Mouse (Mus musculus) adrenal gland, adult (tissue): Measurements from ENCODE around the gene Mrps2.

Source experiments
- DNase-seq, 2 experiments: peaks; one replicate each; pipeline ENCODE4 v3.0.0; 2022 to 2023; ENCODE audit warnings: low spot score in 1 of 2; ENCODE audit not compliant: inconsistent age in 2 of 2

Gene Mrps2

DNA sequence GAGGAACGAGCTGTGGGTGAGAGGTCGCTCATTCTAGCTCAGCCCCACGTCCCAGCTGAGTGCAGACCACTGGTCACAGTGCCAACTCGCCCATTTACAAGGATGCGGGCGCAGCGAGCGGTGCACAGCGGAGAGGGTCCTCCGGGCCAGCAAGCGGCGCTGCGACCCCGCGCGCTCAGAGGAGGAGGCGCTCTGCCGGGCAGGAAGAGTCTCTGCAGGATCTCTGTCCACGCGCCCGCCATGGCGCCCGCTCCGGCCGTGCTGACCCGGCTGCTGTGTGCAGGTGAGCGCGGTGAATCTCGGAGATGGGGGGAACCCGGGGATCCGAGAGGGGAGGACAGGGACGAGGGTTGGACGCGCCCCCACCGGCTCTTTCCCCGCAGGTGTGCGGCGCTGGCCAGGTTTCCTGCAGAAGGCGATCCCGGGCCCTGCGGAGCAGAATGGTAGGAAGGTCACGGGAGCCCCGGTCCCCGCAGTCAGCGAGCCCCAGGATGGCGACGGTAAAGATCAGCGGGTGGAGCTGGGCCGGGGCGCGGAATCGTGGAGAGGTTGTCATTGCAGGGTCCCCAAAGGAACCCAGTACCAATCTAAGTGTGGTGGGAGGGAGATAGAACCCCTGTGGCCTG, at the start of gene Mrps2:
Gene Mrps2 (plus strand): TSS at position 207 of the 626 bp plus-strand sequence.
- peak; percentile 88 to 95 for DNase-seq

DNA sequence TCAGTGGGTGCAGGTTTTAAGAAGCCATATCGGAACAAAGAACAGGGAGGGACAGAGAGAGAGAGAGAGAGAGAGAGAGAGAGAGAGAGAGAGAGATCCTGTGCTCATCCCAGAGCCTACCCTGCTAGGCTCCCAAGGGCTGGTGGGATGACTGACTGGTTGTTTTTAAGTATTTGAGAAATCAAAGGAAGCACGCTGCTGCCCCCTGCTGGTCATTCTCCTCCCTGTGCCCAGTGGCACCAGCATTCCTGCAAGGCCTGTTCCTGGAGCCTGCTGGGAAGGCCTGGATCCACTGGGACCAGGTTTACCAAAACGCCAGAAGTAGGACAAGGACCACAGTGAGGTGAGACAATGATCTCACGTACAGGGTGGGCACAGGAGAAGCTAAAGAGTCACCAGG, 48.0 kb upstream of the Mrps2 start:
- DNase-seq, result peak; percentile 82 to 96

DNA sequence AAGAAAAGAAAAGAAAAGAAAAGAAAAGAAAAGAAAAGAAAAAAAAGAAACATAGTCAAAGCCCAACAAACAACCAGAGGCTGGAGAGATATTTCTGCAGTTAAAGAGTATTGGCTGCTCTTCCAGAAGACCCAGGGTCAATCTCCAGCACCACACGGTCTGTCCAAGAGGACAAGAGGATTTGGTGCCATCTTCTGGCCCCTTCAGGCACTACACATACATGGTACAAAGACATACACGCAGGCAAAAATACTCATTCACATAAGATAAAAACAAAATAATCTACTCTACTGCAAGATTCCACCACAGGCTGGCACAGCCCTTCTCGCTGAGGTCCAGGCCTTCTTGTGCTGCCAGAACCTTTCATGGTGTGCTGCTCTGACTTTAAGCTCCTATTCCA, 44.7 kb upstream of the Mrps2 start:
- DNase-seq, result peak; percentile 59 to 84

DNA sequence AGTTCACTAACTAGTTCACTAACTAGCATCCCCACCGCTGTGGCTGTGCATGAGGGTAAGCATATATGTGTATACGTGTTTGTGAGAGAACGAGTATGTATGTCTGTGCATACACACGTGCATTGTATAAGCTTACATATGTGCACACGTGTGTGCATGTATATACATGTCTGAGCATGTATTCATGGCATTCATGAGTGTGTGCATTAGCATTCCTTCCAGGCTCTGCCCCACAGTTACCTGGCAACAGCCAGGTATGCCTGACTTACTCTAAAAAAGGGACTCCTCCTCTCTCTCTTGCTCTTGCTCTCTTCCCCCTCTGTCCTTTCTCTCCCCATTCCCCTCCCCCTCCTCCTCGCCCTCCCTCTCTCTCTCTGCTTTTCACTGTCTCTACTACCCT, 40.6 kb upstream of the Mrps2 start:
- no peak for DNase-seq

GRCm38 (mm10) chr2:28430846-28431245, 37.0 kb upstream of the Mrps2 start:
- DNase-seq, result no peak

GRCm38 (mm10) chr2:28432811-28433210, 35.1 kb upstream of the Mrps2 start:
- DNase-seq, result peak; percentile 91 to 93

DNA sequence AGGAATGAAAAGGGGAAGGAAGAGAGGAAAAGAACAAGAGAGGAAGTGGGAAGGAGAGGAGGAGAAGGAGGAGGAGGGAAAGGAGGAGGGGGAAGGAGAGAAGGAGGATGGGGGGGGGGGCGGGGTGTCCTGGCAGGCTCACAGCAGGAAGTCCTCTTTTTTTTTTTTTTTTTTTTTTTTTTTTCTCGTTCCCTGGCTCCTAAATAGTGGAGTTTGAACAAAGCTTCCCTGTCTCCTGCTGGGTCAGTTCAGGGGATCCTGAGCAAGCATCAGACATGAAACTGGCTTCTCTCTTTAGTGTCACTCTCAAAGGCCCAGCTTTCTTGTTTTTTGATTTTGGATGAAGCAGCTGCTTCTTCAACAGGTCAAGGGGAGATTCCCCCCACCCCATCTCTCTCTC, 34.4 kb upstream of the Mrps2 start:
- no peak for DNase-seq

DNA sequence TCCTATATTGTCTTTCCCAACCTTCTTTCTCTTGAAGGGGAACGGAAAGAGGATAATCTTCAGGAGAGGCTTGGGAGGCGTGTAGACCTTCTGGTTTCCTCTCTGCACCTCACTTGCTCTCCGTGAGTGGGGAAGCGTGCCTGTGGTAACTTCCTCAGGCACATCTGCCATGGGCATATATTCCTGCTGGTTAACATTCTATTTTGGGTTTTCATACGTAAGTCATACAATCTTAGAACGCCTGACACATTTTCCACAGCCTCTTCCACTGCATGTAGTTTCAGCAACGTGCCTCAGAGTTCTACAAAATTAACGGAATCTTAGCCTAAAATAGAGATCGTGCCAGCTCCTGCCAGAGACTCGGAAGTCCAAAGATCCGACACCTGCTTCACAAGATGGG, 32.5 kb upstream of the Mrps2 start:
- DNase-seq, result no peak

GRCm38 (mm10) chr2:28440842-28441241, 27.0 kb upstream of the Mrps2 start:
- no peak for DNase-seq

GRCm38 (mm10) chr2:28445082-28445481, 22.8 kb upstream of the Mrps2 start:
- no peak for DNase-seq

DNA sequence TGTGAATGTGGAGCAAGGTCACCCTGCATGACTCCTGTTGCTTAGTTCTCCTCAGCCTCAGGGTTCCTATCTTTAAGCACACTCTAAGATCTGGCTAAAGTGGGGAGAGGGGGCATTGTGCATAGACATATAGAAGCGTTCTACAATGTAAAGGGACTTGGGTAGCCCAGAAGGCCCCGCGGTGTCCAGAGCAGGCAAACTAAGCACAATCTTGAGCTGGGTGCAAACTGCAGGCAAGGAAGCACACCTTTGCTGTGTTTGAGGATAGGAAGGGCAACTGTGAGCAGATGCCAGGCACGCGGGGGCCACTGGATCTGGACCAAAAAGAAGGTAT, 21.7 kb upstream of the Mrps2 start:
- no peak for DNase-seq

DNA sequence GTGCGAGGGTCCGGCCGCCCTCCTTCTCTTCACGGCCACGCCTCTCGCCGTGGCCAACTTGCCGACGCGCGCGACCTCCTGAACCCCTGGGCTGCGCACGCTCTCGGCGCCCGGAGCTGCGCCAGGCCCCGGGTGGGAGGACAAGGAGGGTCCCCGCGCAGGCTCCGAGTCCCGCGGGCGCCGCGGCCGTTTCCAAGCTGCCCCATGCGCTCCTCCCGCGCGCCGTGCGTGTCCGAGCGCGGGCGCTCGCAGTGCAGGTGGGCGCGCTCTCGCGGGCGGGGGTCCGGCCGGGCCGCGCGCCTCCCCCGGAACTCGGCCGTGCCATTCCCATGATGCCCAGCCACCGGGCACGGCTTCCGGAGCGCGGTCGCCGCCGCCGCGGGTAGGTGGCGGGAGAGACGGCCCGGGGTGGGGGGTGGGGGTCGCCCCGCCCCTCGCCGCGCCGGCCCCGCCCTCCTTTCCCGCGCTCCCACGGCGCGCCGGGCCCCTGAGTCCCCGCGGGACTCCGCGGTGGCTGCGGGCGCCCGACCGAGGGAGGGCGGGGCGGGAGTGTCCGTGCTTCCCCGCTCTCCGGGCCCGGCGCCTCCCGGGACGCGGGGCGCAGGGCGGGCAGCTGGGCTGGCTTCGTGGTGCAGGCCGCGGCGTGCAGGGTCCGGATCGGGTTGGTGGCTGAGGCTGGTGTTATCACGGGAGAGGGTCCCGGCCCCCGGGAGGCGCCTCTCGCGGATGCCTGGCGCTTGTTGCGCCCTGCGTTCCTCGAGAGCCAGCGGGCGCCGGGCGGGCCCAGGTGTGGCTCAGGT, 21.2 kb upstream of the Mrps2 start, which contains the start of gene Ppp1r26:
Gene Ppp1r26 (plus strand): TSS at position 286 of the 800 bp plus-strand sequence.
- peak; percentile 67 to 78 for DNase-seq

DNA sequence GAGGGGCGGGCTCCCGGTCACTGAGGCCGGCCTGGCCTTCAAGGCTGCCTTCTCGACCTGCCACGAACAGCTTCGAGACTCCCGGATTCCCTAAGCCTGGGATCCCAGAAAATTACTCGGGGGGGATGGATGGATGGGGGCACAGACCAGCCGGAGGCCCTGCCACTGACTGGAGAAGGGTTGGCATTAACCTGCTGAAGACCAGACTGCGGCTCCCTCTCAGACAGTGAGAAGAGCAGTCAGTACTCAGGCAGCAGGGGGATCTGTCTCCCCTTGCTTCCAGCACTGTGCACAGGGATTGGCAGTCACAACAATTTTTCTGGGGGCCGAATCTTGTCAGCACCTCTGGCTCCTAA, 20.6 kb upstream of the Mrps2 start:
- DNase-seq, result no peak

GRCm38 (mm10) chr2:28451663-28452062, 16.2 kb upstream of the Mrps2 start:
- no peak for DNase-seq

GRCm38 (mm10) chr2:28453539-28453938, 14.3 kb upstream of the Mrps2 start:
- DNase-seq, result no peak

DNA sequence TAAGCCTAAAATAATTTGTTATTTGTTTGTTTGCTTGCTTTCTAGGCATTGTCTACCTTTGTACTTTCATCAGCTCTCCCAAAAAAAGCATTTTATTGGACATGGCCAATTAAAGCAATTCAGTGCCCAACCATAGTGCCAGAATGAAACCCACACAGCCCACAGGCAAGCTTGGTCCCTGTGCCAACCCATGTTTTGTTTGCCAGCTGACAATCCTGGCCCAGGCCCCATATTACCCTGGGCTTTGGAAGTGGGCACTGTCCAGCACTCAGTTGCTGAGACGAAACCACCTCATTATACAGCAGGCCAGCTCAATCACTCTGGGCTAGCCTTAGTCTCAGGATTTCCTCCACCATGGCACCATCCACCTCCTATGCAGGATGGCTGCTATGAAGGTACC, 11.2 kb upstream of the Mrps2 start:
- no peak for DNase-seq

DNA sequence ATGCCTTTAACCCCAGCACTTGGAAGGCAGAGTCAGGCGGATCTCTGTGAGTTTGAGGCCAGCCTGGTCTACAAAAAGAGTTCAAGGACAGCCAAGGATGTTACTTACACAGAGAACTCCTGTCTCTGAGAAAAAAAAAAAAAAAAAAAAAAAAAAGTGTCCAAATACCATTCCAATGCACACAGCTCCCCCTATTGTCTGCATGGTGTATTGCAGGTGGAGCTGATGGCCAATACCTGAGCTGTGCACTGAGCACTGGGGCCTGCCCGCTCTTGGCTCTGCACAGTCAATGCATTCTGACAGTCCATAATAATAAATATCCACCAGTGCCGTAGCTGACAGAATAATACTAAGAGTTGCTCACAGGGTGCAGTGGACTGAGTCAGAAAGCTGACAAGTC, 3.9 kb upstream of the Mrps2 start:
- peak; percentile 47 to 80 for DNase-seq

DNA sequence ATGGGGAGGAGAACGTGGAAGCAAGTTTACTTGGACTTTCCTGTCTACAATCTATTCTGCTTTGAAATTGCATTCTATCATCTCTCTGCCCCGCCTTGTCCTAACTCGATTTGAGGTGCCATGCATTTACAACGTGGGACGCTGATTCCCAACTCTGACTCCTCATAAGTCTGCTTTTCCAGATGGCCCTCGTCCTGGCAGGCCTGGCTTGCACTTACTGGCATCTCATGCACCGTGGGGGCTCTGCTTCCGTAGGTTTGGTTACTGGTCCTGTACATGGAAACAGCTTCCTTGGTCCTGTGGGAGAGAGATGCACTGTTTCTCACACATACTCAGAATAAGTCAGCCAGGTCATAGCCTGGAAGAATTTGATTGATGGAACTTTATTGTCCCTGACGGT, 2.9 kb upstream of the Mrps2 start:
- no peak for DNase-seq

GRCm38 (mm10) chr2:28465836-28466518, 1.9 kb upstream of the Mrps2 start, which contains the start of gene 1700007K13Rik:
Gene 1700007K13Rik (minus strand): TSS chr2:28466332.
- peak; percentile 77 to 90 for DNase-seq

DNA sequence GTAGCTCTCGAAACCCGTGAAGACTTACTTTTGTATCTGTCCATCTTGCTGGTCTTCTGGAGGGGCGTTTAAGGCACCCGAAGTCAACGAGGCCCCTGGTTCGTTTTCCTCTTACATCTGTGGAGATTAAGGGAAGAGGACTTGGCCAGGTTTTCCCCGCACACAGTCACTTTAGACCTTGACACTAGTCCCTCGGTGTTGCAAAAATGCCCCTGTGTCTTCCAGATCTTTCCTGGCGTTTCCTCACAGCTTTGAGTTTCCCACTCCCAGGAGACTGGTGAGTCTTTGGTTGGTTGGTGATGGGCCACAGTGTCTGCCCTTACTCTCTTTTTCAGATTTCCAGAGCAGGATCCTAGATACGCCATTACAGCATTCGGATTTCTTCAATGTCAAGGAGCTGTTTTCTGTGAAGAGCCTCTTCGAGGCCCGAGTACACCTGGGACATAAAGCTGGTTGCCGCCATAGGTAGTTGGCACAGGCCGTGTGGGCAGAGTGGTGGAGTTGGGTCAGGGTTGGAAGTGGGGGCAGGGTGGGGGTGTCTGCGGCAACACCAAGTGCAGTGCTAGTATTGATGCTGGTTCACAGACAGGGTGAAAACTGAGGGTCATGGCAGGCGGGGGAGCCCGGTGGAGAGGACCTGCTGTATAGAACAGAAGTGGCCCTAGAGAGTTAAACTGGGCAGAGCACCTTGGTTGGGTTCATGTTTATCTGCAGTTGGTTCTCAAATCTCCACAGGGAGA, 790 bp downstream of the Mrps2 start:
- DNase-seq, result peak in 1 of 2 experiments; percentile 30

DNA sequence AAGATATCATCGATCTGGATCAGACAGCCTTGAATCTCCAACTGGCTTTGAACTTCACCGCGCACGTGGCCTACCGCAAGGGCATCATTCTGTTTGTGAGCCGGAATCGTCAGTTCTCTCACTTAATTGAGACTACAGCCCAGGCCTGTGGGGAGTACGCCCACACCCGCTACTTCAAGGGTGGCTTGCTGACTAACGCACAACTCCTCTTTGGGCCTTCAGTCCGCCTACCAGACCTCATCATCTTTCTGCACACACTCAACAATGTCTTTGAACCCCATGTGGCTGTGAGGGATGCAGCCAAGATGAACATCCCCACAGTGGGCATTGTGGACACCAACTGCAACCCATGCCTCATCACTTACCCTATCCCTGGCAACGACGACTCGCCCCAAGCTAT, 1.6 kb downstream of the Mrps2 start:
- no peak for DNase-seq
